Mouse (Mus musculus): ENCODE results near the gene Tmem163.

- no peak for TF ChIP-seq CTCF (IDR thresholded peaks at IDR 0.05; ENCODE audit: low read depth)
- TF ChIP-seq EP300 (optimal IDR thresholded peaks at IDR 0.05): no peak
Observed at GRCm38 (mm10) chr1:127677131-127677631, 2.2 kb downstream of the Tmem163 start.

All from stomach, postnatal 0 days (tissue).